Mouse (Mus musculus): ENCODE measurements around the gene Nabp1.

- TF ChIP-seq ZNF384 (IDR thresholded peaks at IDR 0.05; ENCODE audit: low read depth, low read length) (no peak), MAFK (IDR thresholded peaks at IDR 0.05; ENCODE audit: insufficient read depth, low read depth, low read length) (no peak), CHD2 (IDR thresholded peaks at IDR 0.05; ENCODE audit: low read depth, low read length) (no peak), ZC3H11A (IDR thresholded peaks at IDR 0.05; ENCODE audit: borderline replicate concordance, low read depth, low read length) (no peak), HCFC1 (IDR thresholded peaks at IDR 0.05; ENCODE audit: borderline replicate concordance, insufficient read depth, low read length) (no peak)
These were observed 30.3 kb upstream of the Nabp1 start for GRCm38 (mm10) chr1:51508543-51508942.

All from ES-E14 (cell line).